Mouse (Mus musculus) heart, adult 2 months (tissue): ENCODE measurements at regions not wholly inside any gene's neighbourhood (a gene's known extent, or its start where the extent isn't known, plus 50 kb on each side); places are given as distances from the start of the nearest gene placed in this dataset.

ENCODE experiments used
- DNase-seq, 2 experiments: peaks; one replicate each; pipeline ENCODE4 v3.0.0; 2021
- H3K27ac ChIP-seq: fragments of 200-600 bp; 2 replicates; pipeline ENCODE4 v1.8.1; 2022
- H3K27me3 ChIP-seq: fragments of 200-500 bp; 2 replicates; pipeline ENCODE4 v1.6.1; 2012; ENCODE audit warnings: mild to moderate bottlenecking, low read length, inconsistent platforms, mixed read lengths; ENCODE audit not compliant: control insufficient read depth, insufficient read depth
- H3K36me3 ChIP-seq: fragments of 200-500 bp; 2 replicates; pipeline ENCODE4 v1.6.1; 2012; ENCODE audit warnings: low read length, inconsistent platforms; ENCODE audit not compliant: control insufficient read depth, insufficient read depth
- H3K4me1 ChIP-seq: fragments of 200-500 bp; 2 replicates; pipeline ENCODE4 v1.6.1; 2011; ENCODE audit warnings: low read length; ENCODE audit not compliant: control insufficient read depth, insufficient read depth
- H3K4me3 ChIP-seq: fragments of 200-600 bp; 2 replicates; pipeline ENCODE4 v1.8.1; 2022
- H3K79me2 ChIP-seq: fragments of 200-500 bp; replicated peaks from 2 replicates; pipeline ENCODE4 v1.6.1; 2012; ENCODE audit warnings: mild to moderate bottlenecking, inconsistent platforms, low read length, moderate library complexity, mixed read lengths; ENCODE audit not compliant: control insufficient read depth, insufficient read depth
- H3K9ac ChIP-seq: fragments of 200-500 bp; 2 replicates; pipeline ENCODE4 v1.6.1; 2012; ENCODE audit warnings: low read depth, mild to moderate bottlenecking, control low read depth, inconsistent platforms, low read length, mixed read lengths
- CTCF ChIP-seq: fragments of 200-600 bp; IDR thresholded peaks from 2 replicates; pipeline ENCODE4 v1.8.1; 2022; ENCODE audit warnings: antibody characterized with exemption, mild to moderate bottlenecking, moderate library complexity
- EP300 ChIP-seq: fragments of 200-500 bp; IDR thresholded peaks from 2 replicates; pipeline ENCODE4 v1.6.1; 2011; ENCODE audit warnings: low read depth, low read length, control low read depth; ENCODE audit not compliant: insufficient read depth
- POLR2A ChIP-seq: fragments of 200-500 bp; IDR thresholded peaks from 2 replicates; pipeline ENCODE4 v1.6.1; 2011; ENCODE audit warnings: mild to moderate bottlenecking, low read depth, low read length, control low read depth; ENCODE audit not compliant: insufficient read depth
- WGBS: fragments of 180-500 bp; shearing (Covaris S2); methylation state at CpG from one replicate; pipeline ENCODE4 v1.1.7; 2018; 5-methylcytosine and 5-hydroxymethylcytosine counted together
- intact Hi-C: fragments of 180-260 bp; cut with DNase I; formaldehyde crosslinking; loops from one replicate; pipeline ENCODE4 v1.15.1; 2025

DNA sequence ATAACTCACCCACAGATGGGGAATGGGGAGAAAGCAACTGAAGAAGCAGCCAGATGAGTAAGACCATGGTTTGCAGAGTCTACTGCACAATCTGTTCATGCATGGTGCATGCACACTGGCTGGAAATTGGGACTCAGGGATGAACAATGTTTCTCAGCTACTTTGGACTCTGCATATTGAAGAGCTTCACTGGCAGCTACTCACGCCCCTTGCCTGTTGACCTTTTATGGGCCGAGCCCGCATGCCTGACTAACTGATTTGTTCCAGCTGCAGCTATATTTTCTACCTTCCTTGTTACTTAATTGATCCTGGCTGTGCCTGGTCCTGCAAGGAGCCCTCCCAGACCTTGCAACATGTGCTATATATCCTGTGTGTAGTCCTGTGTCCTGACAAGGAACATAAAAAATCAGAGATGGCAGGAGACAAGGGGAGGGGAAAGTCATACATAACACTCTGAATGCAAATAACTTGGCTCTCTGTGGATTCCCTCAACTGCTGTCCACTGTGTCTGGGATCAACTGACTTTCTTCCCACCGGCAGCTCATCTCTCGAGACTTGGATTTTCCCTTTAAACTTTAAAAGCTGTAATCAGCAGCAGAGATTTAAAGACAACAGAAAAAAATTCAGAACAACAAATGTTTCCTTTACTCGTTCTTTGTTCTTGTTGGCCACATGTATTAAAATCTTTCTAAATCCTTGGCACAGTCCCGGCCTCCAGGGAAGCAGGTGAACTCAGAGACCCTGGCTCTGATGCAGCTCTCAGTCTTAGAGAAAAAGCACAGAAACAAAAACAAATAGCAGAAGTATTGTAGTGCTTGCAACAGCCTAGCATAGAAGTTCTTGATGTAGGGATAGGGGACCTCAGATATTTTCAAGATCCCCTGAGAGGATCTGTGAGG is 143.8 kb upstream of the Ldb2 start:
- 50% methylated on average over 7 of the region's 7 CpGs for WGBS
- H3K27ac ChIP-seq = no peak overlapping the region

DNA sequence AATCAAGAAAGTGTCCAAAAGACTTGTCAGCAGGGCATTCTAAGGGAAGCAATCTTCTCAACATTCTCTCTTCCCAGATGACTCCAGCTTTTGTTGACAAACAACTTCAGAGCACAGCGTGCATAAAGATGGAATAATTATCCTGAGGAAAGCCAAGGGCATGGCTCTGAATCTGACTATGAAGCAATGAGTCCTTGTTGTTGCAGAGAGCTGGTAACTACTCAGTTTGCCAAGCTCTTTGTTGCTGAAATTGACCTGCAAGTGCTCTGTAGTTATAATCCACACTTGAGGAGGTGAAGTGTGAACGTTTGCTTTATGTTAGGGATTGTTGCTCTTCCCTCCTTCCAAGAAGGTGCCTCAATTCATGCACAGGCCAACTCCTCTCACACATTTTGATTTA is 143.1 kb upstream of the Ldb2 start:
- Histone ChIP-seq H3K36me3 (no peaks in the 10 kb centered on the region), H3K27ac (no peak overlapping the region), H3K27me3 (no peaks in the 10 kb centered on the region), H3K9ac (no peak overlapping the region), H3K4me3 (no peak overlapping the region), H3K79me2 (no peaks in the 10 kb centered on the region), H3K4me1 (no peaks in the 10 kb centered on the region)
- TF ChIP-seq POLR2A = no peak
- TF ChIP-seq CTCF = no peak
- no peak for TF ChIP-seq EP300
- no peak for DNase-seq
- 62% methylated on average over 2 of the region's 2 CpGs for WGBS
- intact Hi-C loops = no loop called here

More for the DNA sequence above, 143.8 kb upstream of the Ldb2 start:
- H3K36me3 ChIP-seq = no peaks in the 10 kb centered on the region
- TF ChIP-seq CTCF = no peak
- no peak for TF ChIP-seq POLR2A
- no peak overlapping the region for H3K4me3 ChIP-seq
- no peaks in the 10 kb centered on the region for H3K27me3 ChIP-seq
- no peak for DNase-seq
- H3K9ac ChIP-seq = no peak overlapping the region
- intact Hi-C loops = no loop called here
- H3K4me1 ChIP-seq = no peaks in the 10 kb centered on the region
- H3K79me2 ChIP-seq = no peaks in the 10 kb centered on the region

DNA sequence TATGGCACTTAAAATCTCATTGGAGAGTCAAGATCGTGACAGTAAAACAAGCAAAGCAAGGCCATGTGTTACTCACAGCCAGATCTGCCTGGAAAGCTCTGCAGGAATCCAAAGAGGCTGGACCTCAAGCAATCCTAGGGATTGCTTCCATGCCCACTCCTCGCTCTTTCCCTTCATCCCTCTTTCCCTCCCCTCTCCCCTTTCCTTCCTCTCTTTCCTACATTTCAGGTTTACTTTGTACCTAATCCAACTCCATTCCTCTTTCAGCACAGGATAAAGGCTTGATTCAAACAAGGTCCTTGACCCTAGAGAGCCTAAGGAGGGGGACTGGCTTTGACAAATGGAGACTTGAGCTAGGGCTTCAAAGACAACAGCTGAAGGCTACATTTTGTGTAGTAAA is 126.0 kb upstream of the Ldb2 start:
- Histone ChIP-seq H3K4me3 (no peak overlapping the region), H3K36me3 (no peaks in the 10 kb centered on the region), H3K9ac (no peak overlapping the region), H3K27ac (no peak overlapping the region), H3K27me3 (no peaks in the 10 kb centered on the region), H3K79me2 (no peaks in the 10 kb centered on the region), H3K4me1 (no peaks in the 10 kb centered on the region)
- TF ChIP-seq EP300 = no peak
- TF ChIP-seq POLR2A = no peak
- no peak for TF ChIP-seq CTCF
- 39% methylated on average over 2 of the region's 2 CpGs for WGBS
- intact Hi-C loops = no loop called here
- no peak for DNase-seq

DNA sequence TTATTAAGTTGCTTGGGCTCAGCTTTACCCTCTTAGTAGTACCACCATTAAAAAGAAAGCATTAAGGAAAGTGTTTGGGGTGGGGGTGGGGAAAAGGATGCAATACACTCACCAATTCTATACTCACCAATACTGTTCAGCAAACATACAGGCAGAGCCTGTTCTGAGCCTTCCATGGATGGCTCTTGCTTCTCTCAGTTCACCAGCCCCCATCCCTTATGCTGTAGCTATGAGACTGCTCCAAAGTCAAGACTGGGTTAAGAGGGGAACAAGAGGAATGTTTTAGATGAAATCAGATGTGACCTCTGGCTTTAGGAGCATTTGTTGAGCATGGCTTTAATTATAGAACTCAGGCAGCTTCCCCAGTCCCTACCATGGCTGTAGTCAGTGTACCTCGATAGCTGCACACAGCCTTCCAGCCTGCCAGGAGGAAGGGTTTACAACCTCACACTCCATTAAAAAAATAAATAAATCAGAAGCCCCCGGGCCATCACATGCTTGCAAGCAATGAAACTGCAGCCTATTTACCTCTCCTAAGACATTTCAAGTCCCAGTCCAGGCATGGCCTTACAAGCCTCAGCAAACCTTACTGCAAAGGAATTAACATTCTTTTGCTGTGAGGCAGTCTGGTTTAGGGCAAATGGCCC is 122.8 kb upstream of the Ldb2 start:
- WGBS = 77% methylated on average over 2 of the region's 2 CpGs
- Histone ChIP-seq H3K9ac (no peak overlapping the region), H3K36me3 (no peaks in the 10 kb centered on the region), H3K4me1 (no peaks in the 10 kb centered on the region), H3K27me3 (no peaks in the 10 kb centered on the region), H3K27ac (no peak overlapping the region), H3K4me3 (no peak overlapping the region), H3K79me2 (no peaks in the 10 kb centered on the region)
- no peak for DNase-seq
- TF ChIP-seq CTCF (no peak), EP300 (no peak), POLR2A (no peak)
- intact Hi-C loops = no loop called here

DNA sequence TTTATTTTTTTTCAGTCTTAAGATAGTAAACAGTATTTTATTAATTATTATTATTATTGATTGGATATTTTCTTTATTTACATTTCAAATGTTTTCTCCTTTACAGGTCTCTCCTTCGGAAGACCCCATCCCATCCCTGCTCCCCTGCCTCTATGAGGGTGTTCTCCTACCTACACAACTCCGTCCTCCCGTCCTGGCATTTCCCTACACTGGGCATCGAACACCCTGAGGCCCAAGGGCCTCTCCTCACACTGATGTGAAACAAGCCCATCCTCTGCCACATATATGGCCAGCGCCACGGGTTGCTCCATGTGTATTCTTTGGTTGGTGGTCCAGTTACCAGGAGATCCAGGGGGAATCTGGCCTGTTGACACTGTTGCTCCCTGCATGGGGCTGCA is 118.3 kb upstream of the Ldb2 start:
- H3K4me1 ChIP-seq = no peaks in the 10 kb centered on the region
- TF ChIP-seq CTCF (no peak), EP300 (no peak), POLR2A (no peak)
- H3K79me2 ChIP-seq = no peaks in the 10 kb centered on the region
- no peak overlapping the region for H3K4me3 ChIP-seq
- no peak overlapping the region for H3K27ac ChIP-seq
- H3K36me3 ChIP-seq = no peaks in the 10 kb centered on the region
- 89% methylated on average over 6 of the region's 6 CpGs for WGBS
- intact Hi-C loops = no loop called here
- no peak overlapping the region for H3K9ac ChIP-seq
- no peak for DNase-seq
- no peaks in the 10 kb centered on the region for H3K27me3 ChIP-seq

DNA sequence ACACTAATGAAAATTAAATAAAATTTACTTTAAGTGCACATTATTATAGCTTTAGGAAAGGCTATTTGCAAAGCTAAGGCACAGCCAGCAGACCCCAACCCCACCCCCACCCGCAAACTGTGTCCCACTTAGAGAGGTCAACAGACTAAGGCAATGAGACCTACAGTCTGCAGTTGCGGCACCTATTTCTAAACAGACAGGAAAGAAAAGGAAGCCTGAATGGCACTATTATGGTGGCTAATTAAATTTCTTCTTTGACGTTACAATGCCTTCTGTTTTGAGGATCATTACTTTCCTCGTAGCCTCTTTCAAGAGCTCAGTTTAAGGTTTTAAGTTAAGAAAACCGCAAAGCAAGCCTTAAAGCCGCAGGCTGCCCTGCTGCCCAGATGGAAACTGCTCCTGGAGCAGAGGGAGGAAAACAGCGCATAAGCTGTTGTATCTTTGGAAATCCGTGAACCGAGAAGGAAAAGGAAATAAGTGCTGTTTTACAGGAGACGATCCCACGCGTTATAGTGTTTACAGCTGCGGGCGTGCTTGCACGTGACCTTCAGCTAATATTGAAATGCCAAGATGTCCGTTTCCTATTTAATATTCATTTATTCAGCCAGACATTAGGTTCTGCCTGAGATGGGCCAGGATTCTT is 117.8 kb upstream of the Ldb2 start:
- no peak overlapping the region for H3K9ac ChIP-seq
- no peaks in the 10 kb centered on the region for H3K4me1 ChIP-seq
- intact Hi-C loops = no loop called here
- no peaks in the 10 kb centered on the region for H3K79me2 ChIP-seq
- no peak overlapping the region for H3K27ac ChIP-seq
- no peaks in the 10 kb centered on the region for H3K27me3 ChIP-seq
- no peak for DNase-seq
- H3K4me3 ChIP-seq = no peak overlapping the region
- 68% methylated on average over 16 of the region's 16 CpGs for WGBS
- TF ChIP-seq EP300 = no peak
- TF ChIP-seq POLR2A = no peak
- no peak for TF ChIP-seq CTCF
- H3K36me3 ChIP-seq = no peaks in the 10 kb centered on the region
